Mouse (Mus musculus): Measurements from ENCODE around the gene Foxr1.

- TF ChIP-seq CTCF (IDR thresholded peaks at IDR 0.05), result peak; percentile 93
- no peak for TF ChIP-seq EP300 (IDR thresholded peaks at IDR 0.05)
Observed at GRCm38 (mm10) chr9:44477339-44478228, 36.6 kb upstream of the Foxr1 start.
